ENCODE assay signal across 28 mouse cellular contexts in the genomic region with DNA sequence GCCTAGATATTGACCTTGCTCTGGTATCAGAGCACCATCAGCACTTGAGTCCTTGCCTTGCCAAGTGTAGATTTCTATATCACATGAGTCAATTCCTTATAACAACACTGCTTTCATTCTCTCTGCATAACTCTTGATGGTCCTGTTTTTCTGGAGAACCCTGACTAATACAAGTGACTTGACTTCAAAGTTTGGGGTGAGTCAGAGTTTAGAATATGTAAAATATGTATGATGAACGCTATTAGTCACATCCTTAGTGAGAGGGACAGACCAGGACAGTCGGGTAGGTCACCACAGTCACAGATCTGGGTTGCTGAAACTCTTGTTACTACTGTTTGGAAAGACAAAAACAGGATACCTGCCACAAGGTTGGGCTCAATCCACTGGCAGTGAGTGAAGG.
DNase-seq lines count a peak whose midpoint lies in the region; ATAC-seq and TF ChIP-seq lines count a peak whose summit lies in the region.
"Had no signal": no experiment of that assay in that cellular context is flagged by ENCODE, and none has a peak within 500 bp of the region (broad histone marks: within the 10 kb centered on the region; RNA-seq: fewer than 3 reads in every experiment).

No protein-coding gene starts in this region.

- peak; percentile 57 for ATAC-seq in Patski
- ATAC-seq in megakaryocyte-erythroid progenitor cell, adult 5-6 weeks (replicated peaks; ENCODE audit: low FRiP score, low TSS enrichment, poor library complexity, severe bottlenecking) = no peak
- ATAC-seq: forebrain, embryonic 15.5 days; hindbrain, embryonic 16.5 days; intestine, embryonic 15.5 days had no signal

- H3K79me3 ChIP-seq in C2C12 (ENCODE audit: low read depth) = no peaks in the 10 kb centered on the region

- H3K79me2 ChIP-seq in C2C12 (ENCODE audit: control insufficient read depth, insufficient read depth) = no peaks in the 10 kb centered on the region

- H3K36me3 ChIP-seq in C2C12 (ENCODE audit: control insufficient read depth, insufficient read depth) = no peaks in the 10 kb centered on the region
- H3K36me3 ChIP-seq in kidney, adult 2 months (ENCODE audit: control insufficient read depth, insufficient read depth, low read length) = no peaks in the 10 kb centered on the region
- H3K36me3 ChIP-seq: embryonic facial prominence, embryonic 12.5 days; embryonic facial prominence, embryonic 15.5 days; forebrain, embryonic 12.5 days; forebrain, embryonic 15.5 days; G1E; heart, embryonic 12.5 days; heart, embryonic 15.5 days; hindbrain, embryonic 10.5 days; hindbrain, embryonic 13.5 days; intestine, embryonic 15.5 days had no signal

- no peak overlapping the region for H3K27ac ChIP-seq in kidney, adult 2 months (ENCODE audit: insufficient read depth, low read depth, low read length)
- H3K27ac ChIP-seq: embryonic facial prominence, embryonic 12.5 days; embryonic facial prominence, embryonic 15.5 days; forebrain, embryonic 12.5 days; forebrain, embryonic 15.5 days; heart, embryonic 15.5 days; hindbrain, embryonic 10.5 days; hindbrain, embryonic 13.5 days; intestine, embryonic 15.5 days had no signal

- DNase-seq in 3134 (ENCODE audit: extremely low read depth, insufficient read length, low spot score) = peak; percentile 76
- DNase-seq in Patski (ENCODE audit: low read depth, low spot score) = no peak
- DNase-seq in kidney, adult 2 months = no peak
- DNase-seq in ovary, postnatal 10 days (ENCODE audit: low spot score) = no peak
- DNase-seq: adrenal gland, postnatal 10 days; cerebellum, adult 11 months; cerebellum, adult 2 months; cerebellum, adult 9-11 months; cerebellum, postnatal 25 days; gastrocnemius, postnatal 10 days; gastrocnemius, postnatal 36 days; heart, postnatal 10 days; heart, postnatal 36 days; kidney, adult 11 months had no signal

- no peak overlapping the region for H3K4me3 ChIP-seq in C2C12 (ENCODE audit: insufficient read depth, poor library complexity, severe bottlenecking)
- H3K4me3 ChIP-seq in kidney, adult 2 months (ENCODE audit: insufficient read depth, low read depth, low read length) = no peak overlapping the region
- H3K4me3 ChIP-seq: embryonic facial prominence, embryonic 12.5 days; embryonic facial prominence, embryonic 15.5 days; erythroblast, embryonic 14.5 days; forebrain, embryonic 12.5 days; forebrain, embryonic 15.5 days; heart, embryonic 12.5 days; heart, embryonic 15.5 days; hindbrain, embryonic 10.5 days; hindbrain, embryonic 13.5 days; intestine, embryonic 15.5 days had no signal

- in situ Hi-C loops in Patski (cut with MboI; ENCODE audit: low pct_unique_long_range_greater_than_20kb) = no loop called here

- CTCF ChIA-PET in Patski (lab: Charles Lee) = interaction anchor here (1.2 to 1.3 kb wide), 2 partner anchors 12 to 14 kb away, joined by 3 to 4 read pairs; no protein-coding TSS in a partner anchor

- TF ChIP-seq CTCF in C2C12 (IDR thresholded peaks at IDR 0.05; ENCODE audit: control insufficient read depth, insufficient read depth, insufficient read length) = no peak
- no peak for TF ChIP-seq CTCF in Patski (IDR thresholded peaks at IDR 0.05)
- TF ChIP-seq CTCF in kidney, adult 2 months (conservative IDR thresholded peaks at IDR 0.05; ENCODE audit: insufficient read depth, insufficient read length, low read depth, low read length) = no peak

- H3K27me3 ChIP-seq in C2C12 (ENCODE audit: control insufficient read depth, insufficient read depth, insufficient read length) = no peaks in the 10 kb centered on the region
- no peaks in the 10 kb centered on the region for H3K27me3 ChIP-seq in Patski
- H3K27me3 ChIP-seq in kidney, adult 2 months (replicated peaks; ENCODE audit: control insufficient read depth, insufficient read depth, low read length) = no peaks in the 10 kb centered on the region; the same call in 1 of the 2 replicates
- H3K27me3 ChIP-seq: embryonic facial prominence, embryonic 12.5 days; embryonic facial prominence, embryonic 15.5 days; forebrain, embryonic 12.5 days; forebrain, embryonic 15.5 days; heart, embryonic 12.5 days; heart, embryonic 15.5 days; hindbrain, embryonic 13.5 days; intestine, embryonic 15.5 days had no signal

- no peak overlapping the region for H3ac ChIP-seq in C2C12 (ENCODE audit: control insufficient read depth, insufficient read length, low read depth)

- POLR2A ChIA-PET in Patski (lab: Charles Lee) = no interaction called here

- no peaks in the 10 kb centered on the region for H3K4me1 ChIP-seq in kidney, adult 2 months (ENCODE audit: control insufficient read depth, insufficient read depth, low read length)
- H3K4me1 ChIP-seq: embryonic facial prominence, embryonic 12.5 days; embryonic facial prominence, embryonic 15.5 days; forebrain, embryonic 12.5 days; forebrain, embryonic 15.5 days; heart, embryonic 12.5 days; heart, embryonic 15.5 days; hindbrain, embryonic 10.5 days; hindbrain, embryonic 13.5 days; intestine, embryonic 15.5 days had no signal

- no peak for TF ChIP-seq POLR2A in kidney, adult 2 months (IDR thresholded peaks at IDR 0.05; ENCODE audit: low read depth, low read length)

- 73% methylated on average over 2 of the region's 2 CpGs for WGBS in kidney, adult 2 months

TF ChIP-seq in C2C12, 6 proteins besides CTCF, POLR2A, EP300 and RAD21:
- TF ChIP-seq MYOD1 (IDR thresholded peaks at IDR 0.05; ENCODE audit: control insufficient read depth, insufficient read length, low read depth) (no peak), USF1 (IDR thresholded peaks at IDR 0.05; ENCODE audit: low read depth) (no peak), MYOG (IDR thresholded peaks at IDR 0.05; ENCODE audit: control insufficient read depth, extremely low read depth, insufficient read length) (no peak), FOSL1 (IDR thresholded peaks at IDR 0.05; ENCODE audit: insufficient read depth, low read length, poor library complexity, severe bottlenecking) (peak; percentile 69), MAX (IDR thresholded peaks at IDR 0.05) (no peak), CEBPB (IDR thresholded peaks at IDR 0.05; ENCODE audit: low read depth) (no peak)
